Mouse (Mus musculus) heart, embryonic 11.5 days (tissue): ENCODE data around the gene Ptpn1. TPM values are rescaled to one million over a fixed set of nuclear protein-coding genes. Genes with fewer than 3 reads are reported as not detected.

Experiments
- ATAC-seq: fragments of 200-750 bp; cut with Nextera tagmentation; replicated peaks from 2 replicates; pipeline ENCODE4 v1.8.0; 2017; ENCODE audit warnings: moderate library complexity; ENCODE audit not compliant: insufficient number of reproducible peaks, low FRiP score, low TSS enrichment
- H3K27ac ChIP-seq: fragments of 300-500 bp; sonication (generic); 2 replicates; pipeline ENCODE4 v1.5.1; 2014; ENCODE audit warnings: mild to moderate bottlenecking, low read depth, low read length
- H3K27me3 ChIP-seq: fragments of 300-500 bp; sonication (generic); 2 replicates; pipeline ENCODE4 v1.6.1; 2014; ENCODE audit warnings: mild to moderate bottlenecking, low read length, mixed read lengths; ENCODE audit not compliant: control insufficient read depth, insufficient read depth
- H3K36me3 ChIP-seq: fragments of 300-500 bp; sonication (generic); 2 replicates; pipeline ENCODE4 v1.6.1; 2014; ENCODE audit warnings: mild to moderate bottlenecking, low read length, moderate library complexity, mixed read lengths; ENCODE audit not compliant: control insufficient read depth, insufficient read depth
- H3K4me1 ChIP-seq: fragments of 300-500 bp; sonication (generic); 2 replicates; pipeline ENCODE4 v1.6.1; 2014; ENCODE audit warnings: low read length; ENCODE audit not compliant: control insufficient read depth, insufficient read depth
- H3K4me2 ChIP-seq: fragments of 300-500 bp; sonication (generic); 2 replicates; pipeline ENCODE4 v1.6.1; 2014; ENCODE audit warnings: mild to moderate bottlenecking, moderate library complexity
- H3K4me3 ChIP-seq: fragments of 300-500 bp; sonication (generic); 2 replicates; pipeline ENCODE4 v1.5.1; 2014; ENCODE audit warnings: low read depth, low read length
- H3K9ac ChIP-seq: fragments of 300-500 bp; sonication (generic); 2 replicates; pipeline ENCODE4 v1.6.1; 2014; ENCODE audit warnings: mild to moderate bottlenecking, low read depth, low read length, moderate library complexity
- H3K9me3 ChIP-seq: fragments of 300-500 bp; sonication (generic); replicated peaks from 2 replicates; pipeline ENCODE4 v1.6.1; 2016; ENCODE audit warnings: low read length; ENCODE audit not compliant: control insufficient read depth
- WGBS: fragments of 180-500 bp; shearing (Covaris S2); extraction: QIAGEN DNeasy Blood & Tissue Kit; methylation state at CpG from one replicate; pipeline ENCODE4 v1.1.7; 2014; ENCODE audit not compliant: insufficient replicate concordance; 5-methylcytosine and 5-hydroxymethylcytosine counted together
- polyA plus RNA-seq: library from polyadenylated mRNA; unstranded; fragments of >200 nt; fragmentation: Nextera tagmentation; extraction: Ambion mirVana; gene quantifications from 2 replicates; pipeline ENCODE4 v1.2.1, GENCODE M21; 2014

Ptpn1 gene
- polyA plus RNA-seq, 1 experiment from 2014 or later, result 46.7 TPM

DNA sequence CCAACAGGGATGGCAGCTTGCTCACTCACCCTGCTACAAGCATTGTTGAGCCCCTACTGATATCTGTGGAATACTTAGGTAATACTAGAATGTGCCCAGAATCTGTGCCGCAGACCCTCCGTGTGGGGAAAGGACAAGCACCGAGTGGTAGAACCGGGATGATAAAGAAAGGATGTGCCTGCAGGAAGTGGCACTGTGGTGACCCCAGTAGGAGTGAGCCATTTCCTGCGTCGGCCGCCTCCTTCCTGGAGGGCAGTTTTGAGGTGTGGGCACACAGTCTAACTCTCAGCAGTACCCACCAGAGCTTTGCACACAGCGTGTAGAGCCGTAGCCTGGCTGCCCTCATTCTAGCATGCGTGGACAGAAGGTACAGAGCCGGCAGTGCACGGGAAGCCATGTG, 43.9 kb downstream of the Ptpn1 start:
- Histone ChIP-seq H3K4me3 (no peak overlapping the region), H3K27ac (no peak overlapping the region), H3K4me2 (no peak overlapping the region), H3K27me3 (no peaks in the 10 kb centered on the region), H3K9ac (no peak overlapping the region), H3K36me3 (peaks cover 35% of the 10 kb centered on the region), H3K9me3 (no peaks in the 10 kb centered on the region), H3K4me1 (peaks cover 31% of the 10 kb centered on the region)
- WGBS, result 79% methylated on average over 12 of the region's 12 CpGs
- ATAC-seq, result no peak

DNA sequence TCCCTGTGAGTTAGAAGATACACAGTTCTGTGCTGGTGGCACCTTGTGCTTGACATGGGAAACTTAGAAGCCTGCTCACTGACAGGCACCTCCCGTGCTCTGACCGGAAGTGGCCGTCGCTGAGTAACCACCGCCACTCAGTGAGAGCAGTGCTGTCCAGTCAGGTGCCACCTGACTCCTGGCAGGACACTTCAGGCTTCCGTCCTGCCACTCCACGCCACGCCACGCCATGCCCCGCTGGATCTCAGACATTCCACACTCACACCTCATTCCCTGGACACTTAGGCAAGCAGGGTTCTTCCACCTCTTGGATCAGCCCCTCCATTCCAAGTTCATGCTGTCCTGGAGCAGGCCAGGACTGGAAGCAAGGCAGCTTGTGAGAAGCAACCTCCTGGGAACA, 46.4 kb downstream of the Ptpn1 start:
- H3K27me3 ChIP-seq, result no peaks in the 10 kb centered on the region
- WGBS, result 91% methylated on average over 10 of the region's 10 CpGs
- H3K4me1 ChIP-seq, result peaks cover 11% of the 10 kb centered on the region
- H3K9ac ChIP-seq, result no peak overlapping the region
- H3K4me2 ChIP-seq, result no peak overlapping the region
- no peak overlapping the region for H3K27ac ChIP-seq
- no peak for ATAC-seq
- no peaks in the 10 kb centered on the region for H3K9me3 ChIP-seq
- H3K36me3 ChIP-seq, result peaks cover 31% of the 10 kb centered on the region
- H3K4me3 ChIP-seq, result no peak overlapping the region

DNA sequence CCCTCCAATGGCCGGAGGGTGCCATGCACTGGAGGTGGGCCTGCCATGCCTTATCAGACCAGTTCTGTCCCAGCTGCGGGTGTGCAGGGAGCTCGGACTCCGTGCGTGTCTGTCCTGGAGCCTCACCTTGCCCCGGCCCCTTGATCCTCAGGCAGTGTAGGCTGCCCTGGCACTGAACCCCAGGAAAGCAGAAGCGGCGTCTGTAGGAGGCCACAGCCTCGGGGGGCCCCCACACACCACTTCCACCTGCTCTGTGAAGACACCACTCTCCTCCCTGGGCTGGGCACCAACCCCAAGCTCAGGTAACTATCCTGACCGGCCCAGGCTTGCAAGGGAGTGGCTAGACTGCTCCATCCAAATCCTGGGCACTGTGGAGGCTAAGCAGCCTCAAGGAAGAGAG, 48.5 kb downstream of the Ptpn1 start:
- no peak for ATAC-seq
- Histone ChIP-seq H3K4me2 (no peak overlapping the region), H3K27ac (no peak overlapping the region), H3K9ac (no peak overlapping the region), H3K9me3 (no peaks in the 10 kb centered on the region), H3K36me3 (peaks cover 19% of the 10 kb centered on the region), H3K4me3 (no peak overlapping the region), H3K4me1 (no peaks in the 10 kb centered on the region; the same call in 1 of the 2 replicates), H3K27me3 (no peaks in the 10 kb centered on the region)
- 83% methylated on average over 10 of the region's 10 CpGs for WGBS

DNA sequence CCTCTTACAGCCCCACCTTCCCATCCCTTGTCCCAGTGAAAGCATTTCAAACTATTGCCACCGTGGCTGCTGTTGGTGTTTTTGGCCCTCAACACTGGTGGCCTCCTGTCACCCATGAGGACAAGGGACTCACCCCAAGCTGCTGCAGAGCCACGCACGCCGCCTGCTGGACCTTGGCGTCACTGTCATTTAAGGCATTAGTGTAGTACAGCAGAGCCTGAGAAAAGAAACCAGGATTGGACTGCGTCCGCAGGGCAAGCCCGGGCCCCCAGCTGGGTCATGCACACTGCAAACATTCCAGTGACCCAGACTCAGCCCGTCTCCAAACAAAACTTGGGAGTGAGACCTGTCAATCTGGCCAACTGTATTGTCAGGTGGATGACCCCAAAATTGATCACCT, 50.8 kb downstream of the Ptpn1 start:
- Histone ChIP-seq H3K4me2 (no peak overlapping the region), H3K36me3 (0 out of 2 replicates have a peak, but pooled peaks cover 4% of the 10 kb centered on the region), H3K4me1 (peaks cover 13% of the 10 kb centered on the region), H3K27ac (no peak overlapping the region), H3K27me3 (no peaks in the 10 kb centered on the region), H3K9me3 (no peaks in the 10 kb centered on the region), H3K9ac (no peak overlapping the region), H3K4me3 (no peak overlapping the region)
- ATAC-seq, result no peak
- WGBS, result 55% methylated on average over 9 of the region's 9 CpGs

DNA sequence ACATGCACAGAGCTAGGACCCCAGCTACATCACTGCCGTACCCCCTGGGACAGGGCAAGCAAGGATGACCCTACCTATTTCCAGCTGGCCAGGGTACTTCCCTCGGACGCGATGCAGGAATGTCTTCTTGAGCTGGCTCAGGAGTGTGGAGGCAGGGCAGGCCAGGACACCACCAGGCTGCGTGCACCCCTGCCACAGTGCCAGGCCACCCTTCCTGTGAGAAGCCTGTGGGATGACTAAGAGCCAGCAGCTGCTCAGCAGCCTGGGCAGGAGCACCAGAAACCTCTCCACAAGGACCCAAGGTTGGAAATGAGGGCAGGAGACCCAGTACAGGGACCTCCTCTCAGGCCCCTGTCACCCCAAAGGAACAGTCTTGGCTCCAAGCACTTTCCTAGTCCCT, 52.5 kb downstream of the Ptpn1 start:
- H3K4me2 ChIP-seq, result no peak overlapping the region
- no peak overlapping the region for H3K27ac ChIP-seq
- H3K36me3 ChIP-seq, result 0 out of 2 replicates have a peak, but pooled peaks cover 3% of the 10 kb centered on the region
- WGBS, result 76% methylated on average over 5 of the region's 5 CpGs
- ATAC-seq, result no peak
- H3K4me1 ChIP-seq, result peaks cover 24% of the 10 kb centered on the region
- H3K9me3 ChIP-seq, result no peaks in the 10 kb centered on the region
- no peak overlapping the region for H3K4me3 ChIP-seq
- H3K9ac ChIP-seq, result no peak overlapping the region
- no peaks in the 10 kb centered on the region for H3K27me3 ChIP-seq

DNA sequence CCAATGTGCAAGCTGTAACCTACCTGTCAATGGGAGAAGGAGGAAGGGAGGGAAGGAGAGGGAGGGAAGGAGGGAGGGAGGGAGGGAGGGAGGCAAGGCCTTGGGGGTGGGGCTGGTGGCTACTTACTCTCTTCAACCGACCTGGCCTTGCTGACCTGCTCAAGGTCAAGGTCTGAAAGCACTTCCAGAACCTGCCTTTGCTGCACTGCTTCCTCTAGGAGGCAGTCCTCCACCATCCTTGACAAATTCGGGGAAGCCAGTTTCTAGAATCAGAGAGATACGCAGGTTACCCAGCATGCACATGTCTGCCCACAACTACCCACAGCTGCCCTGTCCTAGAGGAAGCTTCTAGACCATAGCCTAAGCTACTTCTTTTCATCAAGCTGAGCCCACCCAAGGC, 53.1 kb downstream of the Ptpn1 start:
- Histone ChIP-seq H3K4me3 (no peak overlapping the region), H3K27me3 (no peaks in the 10 kb centered on the region), H3K4me2 (no peak overlapping the region), H3K9ac (no peak overlapping the region), H3K27ac (no peak overlapping the region), H3K36me3 (no peaks in the 10 kb centered on the region), H3K9me3 (no peaks in the 10 kb centered on the region), H3K4me1 (peaks cover 27% of the 10 kb centered on the region)
- ATAC-seq, result no peak
- WGBS, result 39% methylated on average over 3 of the region's 3 CpGs

DNA sequence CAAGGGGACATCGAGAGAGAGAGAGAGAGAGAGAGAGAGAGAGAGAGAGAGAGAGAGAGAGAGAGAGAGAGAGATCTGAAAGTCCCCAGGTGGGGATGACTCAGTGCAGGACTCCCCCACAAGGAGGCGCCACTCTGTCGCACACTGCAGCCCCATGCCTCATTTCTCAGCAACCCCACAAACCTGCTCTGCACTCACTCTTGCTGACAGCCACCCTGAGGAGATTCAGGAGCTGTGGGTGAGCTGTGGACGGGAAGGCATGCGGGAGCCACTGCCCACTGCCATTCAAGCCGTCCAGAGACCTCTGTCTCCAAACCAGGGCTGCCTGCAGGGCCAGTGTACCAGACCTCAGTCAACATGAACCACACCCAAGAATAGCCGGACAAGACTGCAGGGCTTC, 54.9 kb downstream of the Ptpn1 start:
- WGBS, result 6% methylated on average over 7 of the region's 7 CpGs
- ATAC-seq, result 0 out of 2 replicates have a peak, but pooled peaks have one; percentile 31
- peaks cover 27% of the 10 kb centered on the region for H3K4me1 ChIP-seq
- H3K27ac ChIP-seq, result no peak overlapping the region
- H3K4me3 ChIP-seq, result no peak overlapping the region
- no peaks in the 10 kb centered on the region for H3K9me3 ChIP-seq
- no peaks in the 10 kb centered on the region for H3K36me3 ChIP-seq
- no peaks in the 10 kb centered on the region for H3K27me3 ChIP-seq
- H3K4me2 ChIP-seq, result peak overlapping the region; percentile 19; the same call in 1 of the 2 replicates
- H3K9ac ChIP-seq, result peak overlapping the region; percentile 34; the same call in 1 of the 2 replicates

DNA sequence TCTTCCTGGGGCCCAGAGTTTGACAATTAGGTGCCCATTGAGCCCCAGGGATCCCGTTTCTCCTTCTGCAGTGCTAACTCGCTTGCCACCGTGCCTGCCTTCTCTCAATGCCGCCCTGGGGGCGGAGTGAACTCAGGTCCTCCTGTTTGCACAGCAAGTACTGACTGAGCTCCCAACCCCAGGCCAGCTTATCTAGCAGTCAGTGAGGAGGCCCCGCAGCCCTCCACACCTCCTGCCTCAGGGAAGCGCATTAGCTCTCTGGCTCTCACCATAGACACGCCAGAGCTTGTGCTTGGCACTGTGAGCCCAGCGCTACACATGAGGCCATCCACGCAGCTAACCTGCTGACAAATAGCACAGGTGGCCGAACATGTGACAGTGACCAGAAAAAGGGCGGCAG, 55.8 kb downstream of the Ptpn1 start:
- Histone ChIP-seq H3K36me3 (no peaks in the 10 kb centered on the region), H3K4me2 (no peak overlapping the region; the same call in 1 of the 2 replicates), H3K27me3 (no peaks in the 10 kb centered on the region; the same call in 1 of the 2 replicates), H3K9me3 (no peaks in the 10 kb centered on the region), H3K4me1 (peaks cover 27% of the 10 kb centered on the region), H3K27ac (no peak overlapping the region), H3K4me3 (no peak overlapping the region), H3K9ac (peak overlapping the region; percentile 34; the same call in 1 of the 2 replicates)
- WGBS, result 33% methylated on average over 12 of the region's 12 CpGs
- no peak for ATAC-seq

DNA sequence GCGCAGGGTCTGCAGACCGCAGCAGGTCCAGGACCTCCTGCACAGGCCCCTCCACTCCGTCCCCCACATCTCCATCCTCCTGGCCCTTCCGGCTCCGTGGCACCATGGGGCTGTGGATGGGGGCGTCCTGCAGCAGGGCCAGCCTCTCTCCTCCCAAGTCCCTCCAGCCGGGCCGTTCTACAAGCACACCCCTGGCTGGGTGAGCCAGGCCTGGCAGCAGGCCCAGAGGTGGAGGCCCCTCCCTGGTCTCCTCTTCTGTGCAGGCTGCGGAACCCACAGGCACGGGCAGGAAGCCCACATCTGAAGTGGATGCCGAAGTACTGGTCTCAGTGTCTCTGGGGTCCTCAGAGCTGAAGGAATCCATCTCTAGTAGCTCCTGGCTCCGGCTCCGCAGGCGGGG, 57.5 kb downstream of the Ptpn1 start:
- 0 out of 2 replicates have a peak, but pooled peaks have one; percentile 11 for ATAC-seq
- Histone ChIP-seq H3K4me2 (no peak overlapping the region), H3K36me3 (no peaks in the 10 kb centered on the region), H3K27ac (no peak overlapping the region), H3K27me3 (no peaks in the 10 kb centered on the region; the same call in 1 of the 2 replicates), H3K4me3 (no peak overlapping the region), H3K9ac (0 out of 2 replicates have a peak overlapping the region, but pooled peaks have one; percentile 10), H3K4me1 (peaks cover 27% of the 10 kb centered on the region), H3K9me3 (no peaks in the 10 kb centered on the region)
- 68% methylated on average over 14 of the region's 14 CpGs for WGBS
